In the genomic region with DNA sequence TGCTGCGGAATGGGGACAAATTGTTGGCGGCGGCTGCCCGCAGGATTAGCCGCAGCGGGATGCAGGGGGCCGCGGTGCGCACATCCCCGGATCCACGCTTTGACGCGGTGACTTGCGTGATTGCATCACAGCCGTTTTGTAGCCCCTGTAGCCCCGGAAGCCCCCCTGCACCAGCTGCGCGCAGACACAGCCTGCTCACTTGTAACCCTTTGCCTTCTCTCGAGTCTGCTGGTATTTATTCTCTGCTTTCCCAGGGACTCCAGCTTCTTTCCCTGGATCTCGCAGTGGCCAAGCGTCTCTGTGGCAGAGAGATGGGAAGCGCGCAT, we compare ENCODE assay signal across 8 mouse cellular contexts. TPM values are rescaled to one million over a fixed set of nuclear protein-coding genes. Genes with fewer than 3 reads are reported as not detected.
A peak's percentile ranks its signal among the peaks of the same experiment; 100 is the strongest.
DNase-seq lines count a peak whose midpoint lies in the region; ATAC-seq and TF ChIP-seq lines count a peak whose summit lies in the region.

No protein-coding gene starts in this region.

- WGBS in heart, embryonic 10.5 days = 5% methylated on average over 23 of the region's 23 CpGs
- WGBS in forebrain, embryonic 15.5 days = under 1% methylated on average over 23 of the region's 23 CpGs
- WGBS in midbrain, postnatal 0 days = 3% methylated on average over 18 of the region's 23 CpGs

- DNase-seq in heart, embryonic 10.5 days (ENCODE audit: low spot score) = no peak
- DNase-seq in heart, postnatal 4 days = no peak
- peak; percentile 67 for DNase-seq in cerebellum, adult 11 months
- peak; percentile 76 to 84 for DNase-seq in layer of hippocampus, postnatal 14 days (ENCODE audit: low spot score in 2 of 2)
- peak; percentile 92 for DNase-seq in midbrain, postnatal 0 days (ENCODE audit: low spot score)
- no peak for DNase-seq in urinary bladder, postnatal 25 days (ENCODE audit: low spot score)
- no peak for DNase-seq in lung, postnatal 4 days

- peaks cover 14% of the 10 kb centered on the region for H3K4me1 ChIP-seq in heart, embryonic 10.5 days
- peaks cover 15% of the 10 kb centered on the region for H3K4me1 ChIP-seq in forebrain, embryonic 15.5 days
- H3K4me1 ChIP-seq in midbrain, postnatal 0 days (ENCODE audit: insufficient read depth, low read length) = peaks cover 6% of the 10 kb centered on the region

- TF ChIP-seq CTCF in midbrain, postnatal 0 days (IDR thresholded peaks at IDR 0.05) = no peak

- peak; percentile 96 for ATAC-seq in forebrain, embryonic 15.5 days (replicated peaks)
- peak; percentile 94 for ATAC-seq in midbrain, postnatal 0 days (ENCODE audit: low FRiP score)

- no peaks in the 10 kb centered on the region for H3K9me3 ChIP-seq in heart, embryonic 10.5 days
- H3K9me3 ChIP-seq in forebrain, embryonic 15.5 days = no peaks in the 10 kb centered on the region
- no peaks in the 10 kb centered on the region for H3K9me3 ChIP-seq in midbrain, postnatal 0 days (ENCODE audit: low read length)

- no peaks in the 10 kb centered on the region for H3K36me3 ChIP-seq in heart, embryonic 10.5 days
- no peaks in the 10 kb centered on the region for H3K36me3 ChIP-seq in forebrain, embryonic 15.5 days
- H3K36me3 ChIP-seq in midbrain, postnatal 0 days (ENCODE audit: insufficient read depth, low read length) = no peaks in the 10 kb centered on the region

- H3K27me3 ChIP-seq in heart, embryonic 10.5 days (ENCODE audit: insufficient read depth, poor library complexity, severe bottlenecking) = peaks cover 63% of the 10 kb centered on the region
- H3K27me3 ChIP-seq in forebrain, embryonic 15.5 days = peaks cover 32% of the 10 kb centered on the region
- no peaks in the 10 kb centered on the region for H3K27me3 ChIP-seq in midbrain, postnatal 0 days (ENCODE audit: insufficient read depth, low read length)

- H3K9ac ChIP-seq in forebrain, embryonic 15.5 days (replicated peaks) = peak overlapping the region; percentile 74
- peak overlapping the region; percentile 92 for H3K9ac ChIP-seq in midbrain, postnatal 0 days (replicated peaks; ENCODE audit: low read length, poor library complexity, severe bottlenecking)

- peak overlapping the region; percentile 81 for H3K4me2 ChIP-seq in forebrain, embryonic 15.5 days (replicated peaks)
- peak overlapping the region; percentile 59 for H3K4me2 ChIP-seq in midbrain, postnatal 0 days (ENCODE audit: low read depth, low read length, poor library complexity, severe bottlenecking)

- H3K4me3 ChIP-seq in heart, embryonic 10.5 days = peak overlapping the region; percentile 58
- H3K4me3 ChIP-seq in forebrain, embryonic 15.5 days = peak overlapping the region; percentile 64
- H3K4me3 ChIP-seq in midbrain, postnatal 0 days (ENCODE audit: low read depth, low read length) = peak overlapping the region; percentile 61

- H3K27ac ChIP-seq in heart, embryonic 10.5 days = no peak overlapping the region
- peak overlapping the region; percentile 84 for H3K27ac ChIP-seq in forebrain, embryonic 15.5 days (replicated peaks)
- peak overlapping the region; percentile 95 for H3K27ac ChIP-seq in midbrain, postnatal 0 days (ENCODE audit: low read depth, low read length)

RNA-seq across cellular contexts. Expression of a gene that starts 0.2 kb away (rescaled TPM):
- not detected in 2 replicates for polyA plus RNA-seq in heart, embryonic 10.5 days (2016; fragmentation: Nextera tagmentation; extraction: Ambion mirVana)
- not detected for total RNA-seq in heart, postnatal 4 days (2021)
- polyA plus RNA-seq in forebrain, embryonic 15.5 days (2015; fragmentation: Nextera tagmentation; extraction: Ambion mirVana) = 15.6 and 20.8 TPM in 2 replicates
- 10 to 100 TPM; 47.2 to 49.1 TPM for total RNA-seq in layer of hippocampus, postnatal 14 days (2021)
- total RNA-seq in midbrain, postnatal 0 days (2014; rRNA removed) = 57.1 and 75.5 TPM in 2 replicates
- 31.0 and 34.6 TPM in 2 replicates for polyA plus RNA-seq in midbrain, postnatal 0 days (2015; fragmentation: Nextera tagmentation; extraction: Ambion mirVana)

RNA-seq across cellular contexts. Expression of a gene that starts 29.2 kb away (rescaled TPM):
- 9.4 and 10.7 TPM in 2 replicates for polyA plus RNA-seq in heart, embryonic 10.5 days (2016; fragmentation: Nextera tagmentation; extraction: Ambion mirVana)
- 10 to 100 TPM; 31.6 to 32.5 TPM for total RNA-seq in heart, postnatal 4 days (2021)
- polyA plus RNA-seq in forebrain, embryonic 15.5 days (2015; fragmentation: Nextera tagmentation; extraction: Ambion mirVana) = 23.1 and 24.2 TPM in 2 replicates
- 10 to 100 TPM; 56.1 to 56.6 TPM for total RNA-seq in layer of hippocampus, postnatal 14 days (2021)
- 78.5 and 94.7 TPM in 2 replicates for total RNA-seq in midbrain, postnatal 0 days (2014; rRNA removed)
- polyA plus RNA-seq in midbrain, postnatal 0 days (2015; fragmentation: Nextera tagmentation; extraction: Ambion mirVana) = 11.3 and 11.7 TPM in 2 replicates

RNA-seq across cellular contexts. Expression of a gene that starts 35.8 kb away (rescaled TPM):
- polyA plus RNA-seq in heart, embryonic 10.5 days (2016; fragmentation: Nextera tagmentation; extraction: Ambion mirVana) = 92.6 and 106 TPM in 2 replicates
- total RNA-seq in heart, postnatal 4 days (2021) = 10 to 100 TPM; 47.9 to 53.4 TPM
- polyA plus RNA-seq in forebrain, embryonic 15.5 days (2015; fragmentation: Nextera tagmentation; extraction: Ambion mirVana) = 69.9 and 71.9 TPM in 2 replicates
- total RNA-seq in layer of hippocampus, postnatal 14 days (2021) = 10 to 100 TPM; 46.1 to 46.2 TPM
- 41.3 and 45.8 TPM in 2 replicates for total RNA-seq in midbrain, postnatal 0 days (2014; rRNA removed)
- polyA plus RNA-seq in midbrain, postnatal 0 days (2015; fragmentation: Nextera tagmentation; extraction: Ambion mirVana) = 61.9 and 66.2 TPM in 2 replicates

Comparison
In these comparisons a context has a peak if more than half of its experiments do, and no peak if none do; other contexts are left out.
1. DNase-seq: peak in cerebellum, adult 11 months (single experiment), layer of hippocampus, postnatal 14 days (2 of 2) and midbrain, postnatal 0 days (single experiment); none in heart, embryonic 10.5 days (single experiment), heart, postnatal 4 days (single experiment), urinary bladder, postnatal 25 days (single experiment) and lung, postnatal 4 days (0 of 2).
2. RNA of a gene that starts 0.2 kb away (total RNA-seq): 57.1 to 75.5 TPM in midbrain, postnatal 0 days and 47.2 to 49.1 TPM in layer of hippocampus, postnatal 14 days; not detected in heart, postnatal 4 days; every median in the first group is over 10 times any median in the second.
3. Peak in every context shown above with its lines, with median percentiles within 50 percentile points of each other: H3K4me3 ChIP-seq.